Mouse (Mus musculus): ENCODE data around the gene Cts7. TPM values are rescaled to one million over a fixed set of nuclear protein-coding genes. Genes with fewer than 3 reads are reported as not detected.

The Cts7 gene
- polyA plus RNA-seq (2014; fragmentation: Illumina TruSeq; extraction: RNeasy Lipid Tissue Mini Kit (QIAGEN cat#74804); ENCODE audit: low replicate concordance), result not detected

GRCm38 (mm10) chr13:61358097-61358496 is at the start of gene Cts7:
Cts7 (minus strand) TSS chr13:61358197.

Other genes with a start within 250 kb of the Cts7 start
- gene Ctsr, start 193.9 kb downstream of the Cts7 start, polyA plus RNA-seq (2014; fragmentation: Illumina TruSeq; extraction: RNeasy Lipid Tissue Mini Kit (QIAGEN cat#74804); ENCODE audit: low replicate concordance), result not detected
- not detected for gene Cts6, start 154.8 kb downstream of the Cts7 start, polyA plus RNA-seq (2014; fragmentation: Illumina TruSeq; extraction: RNeasy Lipid Tissue Mini Kit (QIAGEN cat#74804); ENCODE audit: low replicate concordance)
- gene Cts8, start 102.8 kb downstream of the Cts7 start, polyA plus RNA-seq (2014; fragmentation: Illumina TruSeq; extraction: RNeasy Lipid Tissue Mini Kit (QIAGEN cat#74804); ENCODE audit: low replicate concordance), result not detected
- not detected for gene Gm49398, start 69.4 kb downstream of the Cts7 start, polyA plus RNA-seq (2014; fragmentation: Illumina TruSeq; extraction: RNeasy Lipid Tissue Mini Kit (QIAGEN cat#74804); ENCODE audit: low replicate concordance)
- gene Ctsm, start 183.6 kb upstream of the Cts7 start, polyA plus RNA-seq (2014; fragmentation: Illumina TruSeq; extraction: RNeasy Lipid Tissue Mini Kit (QIAGEN cat#74804); ENCODE audit: low replicate concordance), result not detected
- not detected for gene Gm49352, start 210.0 kb upstream of the Cts7 start, polyA plus RNA-seq (2014; fragmentation: Illumina TruSeq; extraction: RNeasy Lipid Tissue Mini Kit (QIAGEN cat#74804); ENCODE audit: low replicate concordance)
- not detected for gene Cts3, start 211.9 kb upstream of the Cts7 start, polyA plus RNA-seq (2014; fragmentation: Illumina TruSeq; extraction: RNeasy Lipid Tissue Mini Kit (QIAGEN cat#74804); ENCODE audit: low replicate concordance)

Data from small intestine, adult 10 weeks (tissue).